Mouse (Mus musculus) urinary bladder, postnatal 25 days (tissue): ENCODE data around the gene Npb.

Source experiments
- DNase-seq: peaks from one replicate; pipeline ENCODE4 v3.0.0; 2022; ENCODE audit warnings: low spot score

Npb gene

GRCm38 (mm10) chr11:120631726-120632448 is 23.6 kb downstream of the Npb start:
- no peak for DNase-seq

GRCm38 (mm10) chr11:120632559-120633519 is 24.6 kb downstream of the Npb start:
- DNase-seq, result peak; percentile 67

- peak; percentile 89 for DNase-seq
These were observed 25.5 kb downstream of the Npb start, which contains the start of gene Mafg for GRCm38 (mm10) chr11:120633520-120634343. Mafg (minus strand) TSS chr11:120633600.

GRCm38 (mm10) chr11:120634810-120635209 is 26.5 kb downstream of the Npb start:
- no peak for DNase-seq

GRCm38 (mm10) chr11:120641255-120641654 is 33.0 kb downstream of the Npb start:
- DNase-seq, result no peak

GRCm38 (mm10) chr11:120641869-120642268 is 33.6 kb downstream of the Npb start:
- no peak for DNase-seq

GRCm38 (mm10) chr11:120642939-120643600 is 34.8 kb downstream of the Npb start:
- DNase-seq, result no peak

GRCm38 (mm10) chr11:120643601-120643987 is 35.3 kb downstream of the Npb start, which contains the start of gene Pycr1:
Pycr1 (minus strand) TSS chr11:120643769.
- peak; percentile 93 for DNase-seq

- no peak for DNase-seq
These were observed 39.0 kb downstream of the Npb start for GRCm38 (mm10) chr11:120647047-120647830.

- DNase-seq, result no peak
These were observed 39.8 kb downstream of the Npb start, which contains the start of gene Myadml2 for GRCm38 (mm10) chr11:120648001-120648476. Myadml2 (minus strand) TSS chr11:120648158.

- DNase-seq, result no peak
These were observed 43.6 kb downstream of the Npb start for GRCm38 (mm10) chr11:120651872-120652271.

GRCm38 (mm10) chr11:120654741-120655140 is 46.5 kb downstream of the Npb start:
- DNase-seq, result no peak

- DNase-seq, result no peak
These were observed 49.0 kb downstream of the Npb start for GRCm38 (mm10) chr11:120657301-120657700.
